ENCODE assay signal across 8 mouse cellular contexts in genomic region chr3:88509250-88509649, GRCm38 (mm10). TPM values are rescaled to one million over a fixed set of nuclear protein-coding genes. Genes with fewer than 3 reads are reported as not detected.
DNase-seq lines count a peak whose midpoint lies in the region; ATAC-seq and TF ChIP-seq lines count a peak whose summit lies in the region.

No protein-coding gene starts in this region.

- no peak for ATAC-seq in megakaryocyte, adult 5-6 weeks (ENCODE audit: poor library complexity, severe bottlenecking)
- ATAC-seq in forebrain, embryonic 14.5 days, result peak; percentile 2; the same call in 1 of the 2 replicates
- no peak for ATAC-seq in limb, embryonic 15.5 days (ENCODE audit: insufficient number of reproducible peaks, low FRiP score, low TSS enrichment, low read depth)
- peak; percentile 10; the same call in 1 of the 2 replicates for ATAC-seq in stomach, postnatal 0 days (ENCODE audit: low FRiP score, low TSS enrichment)
- ATAC-seq in CD4-positive, CD25-positive, alpha-beta regulatory T cell, adult 4 months, result no peak

- peaks cover 3% of the 10 kb centered on the region for H3K27me3 ChIP-seq in megakaryocyte, embryonic 14.5 days (replicated peaks)
- H3K27me3 ChIP-seq in forebrain, embryonic 14.5 days (replicated peaks; ENCODE audit: control insufficient read depth, insufficient read depth, low read length), result no peaks in the 10 kb centered on the region
- H3K27me3 ChIP-seq in limb, embryonic 15.5 days, result no peaks in the 10 kb centered on the region
- H3K27me3 ChIP-seq in stomach, postnatal 0 days (ENCODE audit: control insufficient read depth, insufficient read depth, low read length), result no peaks in the 10 kb centered on the region

- H3K4me2 ChIP-seq in forebrain, embryonic 14.5 days (ENCODE audit: low read length), result peak overlapping the region; percentile 61
- peak overlapping the region; percentile 48 for H3K4me2 ChIP-seq in limb, embryonic 15.5 days
- peak overlapping the region; percentile 60 for H3K4me2 ChIP-seq in stomach, postnatal 0 days (replicated peaks; ENCODE audit: low read depth)

- H3K4me1 ChIP-seq in megakaryocyte, embryonic 14.5 days, result peaks cover 98% of the 10 kb centered on the region
- peaks cover 12% of the 10 kb centered on the region for H3K4me1 ChIP-seq in forebrain, embryonic 14.5 days (ENCODE audit: control insufficient read depth, insufficient read depth, low read length)
- H3K4me1 ChIP-seq in limb, embryonic 15.5 days, result peaks cover 85% of the 10 kb centered on the region
- peaks cover 20% of the 10 kb centered on the region for H3K4me1 ChIP-seq in stomach, postnatal 0 days (replicated peaks; ENCODE audit: control insufficient read depth, insufficient read depth)

- no peak for TF ChIP-seq EP300 in stomach, postnatal 0 days (optimal IDR thresholded peaks at IDR 0.05)

- no peak for DNase-seq in forebrain, embryonic 14.5 days (ENCODE audit: low spot score)
- no peak for DNase-seq in stomach, postnatal 0 days (ENCODE audit: low spot score)
- DNase-seq in right cerebral cortex, postnatal 4 days, result no peak
- DNase-seq in cerebellum, postnatal 25 days, result no peak

- peak overlapping the region; percentile 91 for H3K27ac ChIP-seq in forebrain, embryonic 14.5 days (ENCODE audit: low read depth, low read length)
- peak overlapping the region; percentile 93 for H3K27ac ChIP-seq in limb, embryonic 15.5 days
- peak overlapping the region; percentile 93 for H3K27ac ChIP-seq in stomach, postnatal 0 days (replicated peaks)

- WGBS in forebrain, embryonic 14.5 days, result 59% methylated on average over 3 of the region's 3 CpGs
- WGBS in limb, embryonic 15.5 days, result 53% methylated on average over 3 of the region's 3 CpGs
- 55% methylated on average over 3 of the region's 3 CpGs for WGBS in stomach, postnatal 0 days

- H3K9me3 ChIP-seq in megakaryocyte, embryonic 14.5 days, result no peaks in the 10 kb centered on the region
- no peaks in the 10 kb centered on the region for H3K9me3 ChIP-seq in forebrain, embryonic 14.5 days (replicated peaks; ENCODE audit: control insufficient read depth, low read length)
- no peaks in the 10 kb centered on the region for H3K9me3 ChIP-seq in limb, embryonic 15.5 days
- no peaks in the 10 kb centered on the region for H3K9me3 ChIP-seq in stomach, postnatal 0 days (ENCODE audit: control insufficient read depth, low read length)

- peak overlapping the region; percentile 62 for H3K9ac ChIP-seq in forebrain, embryonic 14.5 days (ENCODE audit: low read length)
- H3K9ac ChIP-seq in limb, embryonic 15.5 days, result no peak overlapping the region
- peak overlapping the region; percentile 47; the same call in 1 of the 2 replicates for H3K9ac ChIP-seq in stomach, postnatal 0 days (ENCODE audit: low read length)

- H3K4me3 ChIP-seq in megakaryocyte, embryonic 14.5 days (replicated peaks), result peak overlapping the region; percentile 93
- peak overlapping the region; percentile 32 for H3K4me3 ChIP-seq in forebrain, embryonic 14.5 days (ENCODE audit: low read depth, low read length)
- H3K4me3 ChIP-seq in limb, embryonic 15.5 days, result peak overlapping the region; percentile 34
- peak overlapping the region; percentile 30 for H3K4me3 ChIP-seq in stomach, postnatal 0 days (ENCODE audit: low read depth, low read length)

- no peak for TF ChIP-seq CTCF in stomach, postnatal 0 days (IDR thresholded peaks at IDR 0.05; ENCODE audit: low read depth)

- peaks cover 12% of the 10 kb centered on the region for H3K36me3 ChIP-seq in megakaryocyte, embryonic 14.5 days (replicated peaks; ENCODE audit: low read length)
- no peaks in the 10 kb centered on the region for H3K36me3 ChIP-seq in forebrain, embryonic 14.5 days (ENCODE audit: control insufficient read depth, insufficient read depth, low read length)
- H3K36me3 ChIP-seq in limb, embryonic 15.5 days, result no peaks in the 10 kb centered on the region
- H3K36me3 ChIP-seq in stomach, postnatal 0 days (ENCODE audit: control insufficient read depth, insufficient read depth, low read length), result no peaks in the 10 kb centered on the region

RNA-seq across cellular contexts. Expression of gene Lmna, which starts 0.5 kb away (rescaled TPM):
- 607 and 1,158 TPM in 2 replicates for polyA plus RNA-seq in megakaryocyte, embryonic 14.5 days (2012; ENCODE audit: insufficient read depth, low replicate concordance)
- total RNA-seq in megakaryocyte, adult 5-6 weeks (2015), result 1.5 and 1.9 TPM in 2 replicates
- total RNA-seq in megakaryocyte, adult 5-6 weeks (2017), result 2.5 and 4.5 TPM in 2 replicates
- polyA plus RNA-seq in forebrain, embryonic 14.5 days (2014; fragmentation: Nextera tagmentation; extraction: Ambion mirVana), result 18.0 and 28.5 TPM in 2 replicates
- 635 and 751 TPM in 2 replicates for polyA plus RNA-seq in limb, embryonic 15.5 days (2015; fragmentation: Nextera tagmentation; extraction: Ambion mirVana)
- polyA plus RNA-seq in stomach, postnatal 0 days (2015; fragmentation: Nextera tagmentation; extraction: Ambion mirVana), result 250 and 267 TPM in 2 replicates
- polyA plus RNA-seq in CD4-positive, CD25-positive, alpha-beta regulatory T cell, adult 4 months (2017; shearing (Covaris generic)), result 1 to 10 TPM; 5.0 to 5.1 TPM

RNA-seq across cellular contexts. Expression of gene Mex3a, which starts 22.9 kb away (rescaled TPM):
- polyA plus RNA-seq in megakaryocyte, embryonic 14.5 days (2012; ENCODE audit: insufficient read depth, low replicate concordance), result 0.83 and 1.6 TPM in 2 replicates
- total RNA-seq in megakaryocyte, adult 5-6 weeks (2015), result 0.04 and 0.05 TPM in 2 replicates
- total RNA-seq in megakaryocyte, adult 5-6 weeks (2017), result 0.04 and 0.18 TPM in 2 replicates
- 48.8 and 50.1 TPM in 2 replicates for polyA plus RNA-seq in forebrain, embryonic 14.5 days (2014; fragmentation: Nextera tagmentation; extraction: Ambion mirVana)
- polyA plus RNA-seq in limb, embryonic 15.5 days (2015; fragmentation: Nextera tagmentation; extraction: Ambion mirVana), result 17.6 and 21.0 TPM in 2 replicates
- 3.3 and 3.4 TPM in 2 replicates for polyA plus RNA-seq in stomach, postnatal 0 days (2015; fragmentation: Nextera tagmentation; extraction: Ambion mirVana)
- 1 to 10 TPM in 1 of 2 experiments, under 1 TPM in 1; 0.60 to 1.5 TPM for polyA plus RNA-seq in CD4-positive, CD25-positive, alpha-beta regulatory T cell, adult 4 months (2017; shearing (Covaris generic))

RNA-seq across cellular contexts. Expression of gene Rab25, which starts 38.9 kb away (rescaled TPM):
- polyA plus RNA-seq in megakaryocyte, embryonic 14.5 days (2012; ENCODE audit: insufficient read depth, low replicate concordance), result 0.51 TPM in 1 of 2 replicates, not detected in the other
- not detected in 2 replicates for total RNA-seq in megakaryocyte, adult 5-6 weeks (2015)
- not detected in 2 replicates for total RNA-seq in megakaryocyte, adult 5-6 weeks (2017)
- polyA plus RNA-seq in forebrain, embryonic 14.5 days (2014; fragmentation: Nextera tagmentation; extraction: Ambion mirVana), result not detected in 2 replicates
- 144 and 148 TPM in 2 replicates for polyA plus RNA-seq in limb, embryonic 15.5 days (2015; fragmentation: Nextera tagmentation; extraction: Ambion mirVana)
- polyA plus RNA-seq in stomach, postnatal 0 days (2015; fragmentation: Nextera tagmentation; extraction: Ambion mirVana), result 252 and 271 TPM in 2 replicates
- not detected for polyA plus RNA-seq in CD4-positive, CD25-positive, alpha-beta regulatory T cell, adult 4 months (2017; shearing (Covaris generic))

RNA-seq across cellular contexts. Expression of gene Lamtor2, which starts 43.6 kb away (rescaled TPM):
- 18.1 and 152 TPM in 2 replicates for polyA plus RNA-seq in megakaryocyte, embryonic 14.5 days (2012; ENCODE audit: insufficient read depth, low replicate concordance)
- total RNA-seq in megakaryocyte, adult 5-6 weeks (2015), result 31.3 TPM in 2 replicates
- total RNA-seq in megakaryocyte, adult 5-6 weeks (2017), result 57.8 and 73.4 TPM in 2 replicates
- 107 and 122 TPM in 2 replicates for polyA plus RNA-seq in forebrain, embryonic 14.5 days (2014; fragmentation: Nextera tagmentation; extraction: Ambion mirVana)
- 194 and 207 TPM in 2 replicates for polyA plus RNA-seq in limb, embryonic 15.5 days (2015; fragmentation: Nextera tagmentation; extraction: Ambion mirVana)
- 154 and 157 TPM in 2 replicates for polyA plus RNA-seq in stomach, postnatal 0 days (2015; fragmentation: Nextera tagmentation; extraction: Ambion mirVana)
- 100 to 1,000 TPM; 197 to 234 TPM for polyA plus RNA-seq in CD4-positive, CD25-positive, alpha-beta regulatory T cell, adult 4 months (2017; shearing (Covaris generic))

RNA-seq across cellular contexts. Expression of gene Ubqln4, which starts 44.3 kb away (rescaled TPM):
- polyA plus RNA-seq in megakaryocyte, embryonic 14.5 days (2012; ENCODE audit: insufficient read depth, low replicate concordance), result 26.1 and 51.5 TPM in 2 replicates
- total RNA-seq in megakaryocyte, adult 5-6 weeks (2015), result 10.5 and 14.5 TPM in 2 replicates
- 15.9 and 16.4 TPM in 2 replicates for total RNA-seq in megakaryocyte, adult 5-6 weeks (2017)
- polyA plus RNA-seq in forebrain, embryonic 14.5 days (2014; fragmentation: Nextera tagmentation; extraction: Ambion mirVana), result 40.5 and 43.3 TPM in 2 replicates
- 39.6 and 44.1 TPM in 2 replicates for polyA plus RNA-seq in limb, embryonic 15.5 days (2015; fragmentation: Nextera tagmentation; extraction: Ambion mirVana)
- polyA plus RNA-seq in stomach, postnatal 0 days (2015; fragmentation: Nextera tagmentation; extraction: Ambion mirVana), result 19.5 and 21.8 TPM in 2 replicates
- 10 to 100 TPM; 11.9 to 12.0 TPM for polyA plus RNA-seq in CD4-positive, CD25-positive, alpha-beta regulatory T cell, adult 4 months (2017; shearing (Covaris generic))

Comparison
In these comparisons a context has a peak if more than half of its experiments do, and no peak if none do; other contexts are left out.
1. H3K4me3 ChIP-seq: peak in every context shown above with its lines; median percentile 93 in megakaryocyte, embryonic 14.5 days; 34 in limb, embryonic 15.5 days; 32 in forebrain, embryonic 14.5 days; 30 in stomach, postnatal 0 days.
2. ATAC-seq: peak in forebrain, embryonic 14.5 days (single experiment) and stomach, postnatal 0 days (single experiment); none in megakaryocyte, adult 5-6 weeks (single experiment), limb, embryonic 15.5 days (single experiment) and CD4-positive, CD25-positive, alpha-beta regulatory T cell, adult 4 months (single experiment).
3. RNA of gene Rab25, which starts 38.9 kb away (polyA plus RNA-seq): 252 to 271 TPM in stomach, postnatal 0 days and 144 to 148 TPM in limb, embryonic 15.5 days; 0.51 TPM in megakaryocyte, embryonic 14.5 days, not detected in CD4-positive, CD25-positive, alpha-beta regulatory T cell, adult 4 months and not detected in forebrain, embryonic 14.5 days; every median in the first group is over 10 times any median in the second.
4. Peak in every context shown above with its lines, with median percentiles within 50 percentile points of each other: H3K27ac ChIP-seq and H3K4me2 ChIP-seq.